Mouse (Mus musculus): Measurements from ENCODE around the gene Kdm5b. TPM values are rescaled to one million over a fixed set of nuclear protein-coding genes. Genes with fewer than 3 reads are reported as not detected.

Kdm5b gene
- total and polyA plus RNA-seq, 3 experiments = 22.4 to 174 (median 70.7) TPM

DNA sequence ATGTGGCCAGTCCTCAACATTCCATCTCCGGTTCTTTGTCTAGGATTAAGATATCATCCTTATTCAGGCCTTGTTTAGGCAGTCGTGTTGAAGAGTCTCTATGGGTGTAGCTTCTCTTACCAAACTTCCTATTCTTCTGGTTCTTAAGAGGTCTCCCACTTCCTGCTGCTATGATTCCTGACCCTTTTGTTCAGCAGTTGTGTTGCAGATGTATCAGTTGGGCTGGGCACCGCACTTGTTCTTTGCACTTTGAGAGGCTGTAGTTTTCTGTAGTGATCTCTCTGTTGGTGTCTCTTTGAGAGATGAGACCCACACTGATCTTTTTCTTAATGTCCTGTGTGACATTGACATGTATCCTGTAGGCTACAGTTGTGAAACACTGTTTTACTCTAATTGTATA is 10.7 kb downstream of the Kdm5b start:
- Histone ChIP-seq H3K27me3 (ENCODE audit: insufficient read depth, low read length) (no peaks in the 10 kb centered on the region), H3K4me1 (ENCODE audit: insufficient read depth, low read depth, low read length) (peaks cover 29% of the 10 kb centered on the region), H3K36me3 (replicated peaks) (peaks cover 14% of the 10 kb centered on the region), H3K9me3 (replicated peaks) (no peaks in the 10 kb centered on the region), H3K4me3 (ENCODE audit: low read depth, low read length) (no peak overlapping the region)
- no peak for TF ChIP-seq GATA2 (IDR thresholded peaks at IDR 0.05; ENCODE audit: borderline replicate concordance, low read depth, low read length)
- no peak for TF ChIP-seq GATA1 (IDR thresholded peaks at IDR 0.05; ENCODE audit: borderline replicate concordance, low read length)
- TF ChIP-seq TAL1 (conservative IDR thresholded peaks at IDR 0.05; ENCODE audit: low read depth, low read length) = no peak
- TF ChIP-seq POLR2AphosphoS5 (IDR thresholded peaks at IDR 0.05; ENCODE audit: insufficient replicate concordance, low read depth, low read length) = no peak
- no peak for TF ChIP-seq CTCF (IDR thresholded peaks at IDR 0.05; ENCODE audit: low read depth, low read length)
- DNase-seq (ENCODE audit: low spot score) (no peak), ATAC-seq (ENCODE audit: extremely low read depth, insufficient number of reproducible peaks, low FRiP score, poor library complexity, severe bottlenecking) (no peak)

DNA sequence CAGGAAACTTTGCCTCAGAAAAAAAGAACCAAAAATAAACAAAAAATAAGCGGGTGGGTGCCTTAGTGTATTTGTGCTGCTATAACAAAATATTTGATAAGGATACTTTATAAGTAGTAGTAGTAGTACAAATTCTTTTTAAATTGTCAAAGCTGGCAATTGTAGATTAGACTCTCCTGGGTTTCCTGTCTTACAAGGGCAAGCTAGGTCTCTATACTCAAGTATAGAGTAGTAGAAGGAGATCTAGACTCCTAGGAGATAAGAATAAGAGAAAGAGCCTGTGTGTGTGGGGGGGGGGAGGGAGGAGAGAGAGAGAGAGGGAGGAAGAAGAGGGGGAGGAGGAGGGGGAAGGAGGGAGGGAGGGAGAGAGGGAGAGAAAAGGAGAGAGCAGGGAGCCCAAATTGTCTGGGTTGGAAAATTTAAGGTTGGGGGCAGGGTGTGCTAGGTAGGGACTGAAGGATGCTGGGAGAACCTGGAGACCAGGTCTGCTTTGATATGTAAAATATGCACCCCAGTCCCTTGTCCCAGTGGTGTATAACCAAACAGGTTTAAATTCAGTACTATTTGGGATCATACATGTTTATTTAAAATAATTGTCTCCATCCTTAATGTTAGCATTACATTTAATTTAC is 13.4 kb downstream of the Kdm5b start:
- no peak for DNase-seq (ENCODE audit: low spot score)
- TF ChIP-seq CTCF (IDR thresholded peaks at IDR 0.05; ENCODE audit: low read depth, low read length) = no peak
- TF ChIP-seq POLR2AphosphoS5 (IDR thresholded peaks at IDR 0.05; ENCODE audit: insufficient replicate concordance, low read depth, low read length) = no peak
- no peak for TF ChIP-seq TAL1 (conservative IDR thresholded peaks at IDR 0.05; ENCODE audit: low read depth, low read length)
- no peak for TF ChIP-seq GATA2 (IDR thresholded peaks at IDR 0.05; ENCODE audit: borderline replicate concordance, low read depth, low read length)
- TF ChIP-seq GATA1 (IDR thresholded peaks at IDR 0.05; ENCODE audit: borderline replicate concordance, low read length) = no peak
- no peak for ATAC-seq (ENCODE audit: extremely low read depth, insufficient number of reproducible peaks, low FRiP score, poor library complexity, severe bottlenecking)
- peaks cover 27% of the 10 kb centered on the region for H3K4me1 ChIP-seq (ENCODE audit: insufficient read depth, low read depth, low read length)
- no peaks in the 10 kb centered on the region for H3K9me3 ChIP-seq (replicated peaks)
- no peaks in the 10 kb centered on the region for H3K27me3 ChIP-seq (ENCODE audit: insufficient read depth, low read length)
- H3K36me3 ChIP-seq (replicated peaks) = peaks cover 10% of the 10 kb centered on the region
- H3K4me3 ChIP-seq (ENCODE audit: low read depth, low read length) = no peak overlapping the region

DNA sequence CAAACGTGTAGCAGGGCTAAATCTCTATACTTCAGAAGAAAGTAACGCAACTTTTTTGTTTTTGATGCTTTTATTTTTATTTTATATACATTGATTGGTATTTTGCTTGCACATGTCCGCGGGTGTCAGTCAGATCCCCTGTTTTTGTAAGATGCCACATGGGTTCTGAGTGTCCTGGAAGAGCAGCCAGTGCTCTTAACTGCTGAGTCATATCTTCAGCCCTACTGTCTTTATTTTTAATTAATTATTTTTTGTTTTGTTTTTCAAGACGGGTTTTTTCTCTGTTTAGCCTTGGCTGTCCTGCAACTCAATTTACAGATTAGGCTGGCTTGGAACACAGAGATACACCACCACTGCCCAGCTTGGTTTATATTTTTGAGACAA is 14.0 kb downstream of the Kdm5b start:
- Histone ChIP-seq H3K27me3 (ENCODE audit: insufficient read depth, low read length) (no peaks in the 10 kb centered on the region), H3K9me3 (replicated peaks) (no peaks in the 10 kb centered on the region), H3K4me3 (ENCODE audit: low read depth, low read length) (no peak overlapping the region), H3K36me3 (replicated peaks) (peaks cover 10% of the 10 kb centered on the region), H3K4me1 (ENCODE audit: insufficient read depth, low read depth, low read length) (peaks cover 27% of the 10 kb centered on the region)
- DNase-seq (ENCODE audit: low spot score) = no peak
- TF ChIP-seq TAL1 (conservative IDR thresholded peaks at IDR 0.05; ENCODE audit: low read depth, low read length) = no peak
- TF ChIP-seq CTCF (IDR thresholded peaks at IDR 0.05; ENCODE audit: low read depth, low read length) = no peak
- no peak for TF ChIP-seq GATA1 (IDR thresholded peaks at IDR 0.05; ENCODE audit: borderline replicate concordance, low read length)
- no peak for TF ChIP-seq GATA2 (IDR thresholded peaks at IDR 0.05; ENCODE audit: borderline replicate concordance, low read depth, low read length)
- ATAC-seq (ENCODE audit: extremely low read depth, insufficient number of reproducible peaks, low FRiP score, poor library complexity, severe bottlenecking) = no peak

DNA sequence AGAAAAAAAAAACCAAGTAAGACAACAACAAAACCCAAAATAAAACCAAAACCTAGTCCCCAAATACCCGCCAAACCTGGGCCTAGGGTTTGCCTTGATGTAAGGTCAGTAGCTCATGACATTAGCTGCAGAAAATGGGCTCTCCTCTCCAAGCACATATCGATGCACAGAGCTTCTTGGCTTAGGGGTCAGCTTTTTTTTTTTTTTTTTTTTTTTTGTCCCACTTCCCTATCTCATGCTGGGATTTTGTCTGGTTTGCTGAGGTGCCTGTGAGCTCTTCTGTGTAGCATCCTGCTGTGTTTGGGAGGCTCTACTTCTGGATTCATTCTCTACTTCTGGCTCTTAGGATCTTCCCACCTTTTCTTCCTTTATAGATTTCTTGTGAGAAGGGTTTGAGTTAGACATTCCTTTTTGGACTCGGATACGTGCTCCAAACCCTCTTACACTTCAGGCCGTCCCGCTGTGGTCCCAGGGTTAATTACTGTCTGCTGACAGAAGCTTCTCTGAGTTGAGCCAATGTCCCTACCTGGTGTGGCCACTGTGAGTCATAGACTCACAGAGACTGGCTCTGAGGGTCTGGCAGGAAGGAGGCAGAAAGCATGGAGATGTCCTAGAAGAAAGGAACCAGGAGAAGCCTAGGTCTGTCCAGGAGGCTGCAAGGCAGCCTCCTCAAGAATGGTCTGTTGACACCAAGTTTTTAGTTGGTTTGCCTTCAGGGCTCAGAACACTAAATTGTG is 17.6 kb downstream of the Kdm5b start:
- ATAC-seq (ENCODE audit: extremely low read depth, insufficient number of reproducible peaks, low FRiP score, poor library complexity, severe bottlenecking) (no peak), DNase-seq (ENCODE audit: low spot score) (no peak)
- peaks cover 24% of the 10 kb centered on the region for H3K36me3 ChIP-seq (replicated peaks)
- H3K9me3 ChIP-seq (replicated peaks) = no peaks in the 10 kb centered on the region
- no peak for TF ChIP-seq GATA2 (IDR thresholded peaks at IDR 0.05; ENCODE audit: borderline replicate concordance, low read depth, low read length)
- TF ChIP-seq TAL1 (conservative IDR thresholded peaks at IDR 0.05; ENCODE audit: low read depth, low read length) = no peak
- no peak for TF ChIP-seq GATA1 (IDR thresholded peaks at IDR 0.05; ENCODE audit: borderline replicate concordance, low read length)
- TF ChIP-seq POLR2AphosphoS5 (IDR thresholded peaks at IDR 0.05; ENCODE audit: insufficient replicate concordance, low read depth, low read length) = no peak
- no peak for TF ChIP-seq CTCF (IDR thresholded peaks at IDR 0.05; ENCODE audit: low read depth, low read length)
- H3K4me1 ChIP-seq (ENCODE audit: insufficient read depth, low read depth, low read length) = peaks cover 39% of the 10 kb centered on the region
- no peak overlapping the region for H3K4me3 ChIP-seq (ENCODE audit: low read depth, low read length)
- H3K27me3 ChIP-seq (ENCODE audit: insufficient read depth, low read length) = no peaks in the 10 kb centered on the region

DNA sequence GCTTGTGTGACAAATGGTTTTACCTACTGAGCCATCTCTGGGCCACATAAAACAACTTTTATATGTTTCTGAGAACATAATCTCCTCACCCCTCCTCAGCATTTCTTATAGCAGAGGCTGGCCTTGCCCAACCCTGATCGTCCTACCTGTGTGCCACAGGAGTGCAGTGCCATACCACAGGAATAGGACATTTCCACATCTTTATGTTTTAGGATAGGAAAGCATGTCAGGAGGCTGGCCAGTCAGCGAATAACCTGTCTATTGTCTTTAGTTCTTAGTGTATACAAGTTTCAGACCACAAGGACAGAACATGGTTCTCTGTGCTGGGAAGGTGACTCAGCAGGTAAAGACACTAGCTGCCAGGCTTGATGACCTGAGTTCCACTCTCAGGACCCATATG is 20.8 kb downstream of the Kdm5b start:
- Histone ChIP-seq H3K4me1 (ENCODE audit: insufficient read depth, low read depth, low read length) (peaks cover 33% of the 10 kb centered on the region), H3K4me3 (ENCODE audit: low read depth, low read length) (no peak overlapping the region), H3K9me3 (replicated peaks) (no peaks in the 10 kb centered on the region), H3K27me3 (ENCODE audit: insufficient read depth, low read length) (no peaks in the 10 kb centered on the region), H3K36me3 (replicated peaks) (peaks cover 36% of the 10 kb centered on the region)
- DNase-seq (ENCODE audit: low spot score) (no peak), ATAC-seq (ENCODE audit: extremely low read depth, insufficient number of reproducible peaks, low FRiP score, poor library complexity, severe bottlenecking) (no peak)
- no peak for TF ChIP-seq POLR2AphosphoS5 (IDR thresholded peaks at IDR 0.05; ENCODE audit: insufficient replicate concordance, low read depth, low read length)
- no peak; the same call in 1 of the 2 replicates for TF ChIP-seq TAL1 (conservative IDR thresholded peaks at IDR 0.05; ENCODE audit: low read depth, low read length)
- no peak for TF ChIP-seq GATA2 (IDR thresholded peaks at IDR 0.05; ENCODE audit: borderline replicate concordance, low read depth, low read length)
- no peak for TF ChIP-seq CTCF (IDR thresholded peaks at IDR 0.05; ENCODE audit: low read depth, low read length)
- no peak for TF ChIP-seq GATA1 (IDR thresholded peaks at IDR 0.05; ENCODE audit: borderline replicate concordance, low read length)

DNA sequence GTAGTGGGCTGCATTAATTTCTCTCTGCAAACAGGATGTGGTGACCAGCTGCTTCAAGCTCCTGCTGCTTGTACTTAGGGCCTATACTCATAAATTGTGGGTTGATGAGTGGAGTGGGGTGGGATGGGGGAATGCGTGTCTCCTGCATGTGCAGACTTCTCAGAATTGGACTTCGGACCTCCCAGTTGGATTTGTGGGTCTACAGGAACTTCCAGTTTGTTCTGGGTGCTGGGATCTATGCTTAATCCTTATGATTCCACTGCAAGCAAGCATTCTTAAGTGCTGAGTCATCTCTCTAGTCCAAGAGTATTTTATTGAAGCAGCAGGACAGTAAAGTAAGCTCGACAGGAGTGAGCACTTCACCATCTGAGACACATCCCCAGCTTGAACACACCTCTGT is 23.6 kb downstream of the Kdm5b start:
- DNase-seq (ENCODE audit: low spot score) (no peak), ATAC-seq (ENCODE audit: extremely low read depth, insufficient number of reproducible peaks, low FRiP score, poor library complexity, severe bottlenecking) (no peak)
- no peak for TF ChIP-seq POLR2AphosphoS5 (IDR thresholded peaks at IDR 0.05; ENCODE audit: insufficient replicate concordance, low read depth, low read length)
- no peak for TF ChIP-seq GATA1 (IDR thresholded peaks at IDR 0.05; ENCODE audit: borderline replicate concordance, low read length)
- TF ChIP-seq TAL1 (conservative IDR thresholded peaks at IDR 0.05; ENCODE audit: low read depth, low read length) = no peak
- TF ChIP-seq CTCF (IDR thresholded peaks at IDR 0.05; ENCODE audit: low read depth, low read length) = no peak
- no peak for TF ChIP-seq GATA2 (IDR thresholded peaks at IDR 0.05; ENCODE audit: borderline replicate concordance, low read depth, low read length)
- H3K4me3 ChIP-seq (ENCODE audit: low read depth, low read length) = no peak overlapping the region
- no peaks in the 10 kb centered on the region for H3K27me3 ChIP-seq (ENCODE audit: insufficient read depth, low read length)
- H3K4me1 ChIP-seq (ENCODE audit: insufficient read depth, low read depth, low read length) = peaks cover 31% of the 10 kb centered on the region
- H3K36me3 ChIP-seq (replicated peaks) = peaks cover 51% of the 10 kb centered on the region
- no peaks in the 10 kb centered on the region for H3K9me3 ChIP-seq (replicated peaks)

All from G1E (cell line).